Mouse (Mus musculus) splenic B cell, adult 2 months (primary cell): Measurements from ENCODE around the gene Rhbdf2.
A peak's percentile ranks its signal among the peaks of the same experiment; 100 is the strongest.
"Not testable (repeated sequence)": the region's sequence is repeated elsewhere in the genome, so short reads cannot be mapped to it uniquely, and the experiment has no call there.

Experiments
- DNase-seq: peaks from one replicate; pipeline ENCODE4 v3.0.0-alpha.2; 2011; ENCODE audit warnings: low read depth, low spot score
- H3K27me3 ChIP-seq: 2 replicates; pipeline ENCODE4 v1.6.1; 2012; ENCODE audit warnings: mild to moderate bottlenecking, low read length, moderate library complexity, mixed read lengths; ENCODE audit not compliant: control insufficient read depth, poor library complexity, insufficient read depth, severe bottlenecking
- H3K36me3 ChIP-seq: 2 replicates; pipeline ENCODE4 v1.6.1; 2012; ENCODE audit warnings: mild to moderate bottlenecking, low read length, moderate library complexity, mixed read lengths; ENCODE audit not compliant: control insufficient read depth, poor library complexity, insufficient read depth, severe bottlenecking

Rhbdf2 gene

GRCm38 (mm10) chr11:116621258-116621704 is 5.5 kb downstream of the Rhbdf2 start:
- no peak for DNase-seq
- Histone ChIP-seq H3K36me3 (no peaks in the 10 kb centered on the region), H3K27me3 (no peaks in the 10 kb centered on the region)

GRCm38 (mm10) chr11:116620559-116621253 is 6.1 kb downstream of the Rhbdf2 start:
- DNase-seq: no peak
- Histone ChIP-seq H3K36me3 (no peaks in the 10 kb centered on the region), H3K27me3 (no peaks in the 10 kb centered on the region)

- Histone ChIP-seq H3K27me3 (no peaks in the 10 kb centered on the region), H3K36me3 (no peaks in the 10 kb centered on the region)
- no peak for DNase-seq
Observed at GRCm38 (mm10) chr11:116620073-116620472, 6.7 kb downstream of the Rhbdf2 start.

- no peak for DNase-seq
- no peaks in the 10 kb centered on the region for H3K36me3 ChIP-seq
- no peaks in the 10 kb centered on the region for H3K27me3 ChIP-seq
Observed at GRCm38 (mm10) chr11:116619561-116619960, 7.3 kb downstream of the Rhbdf2 start.

GRCm38 (mm10) chr11:116619156-116619555 is 7.7 kb downstream of the Rhbdf2 start:
- H3K27me3 ChIP-seq: no peaks in the 10 kb centered on the region
- H3K36me3 ChIP-seq: no peaks in the 10 kb centered on the region
- no peak for DNase-seq

- H3K36me3 ChIP-seq: no peaks in the 10 kb centered on the region
- H3K27me3 ChIP-seq: no peaks in the 10 kb centered on the region
- no peak for DNase-seq
Observed at GRCm38 (mm10) chr11:116618666-116619065, 8.2 kb downstream of the Rhbdf2 start.

GRCm38 (mm10) chr11:116617641-116618040 is 9.2 kb downstream of the Rhbdf2 start:
- H3K27me3 ChIP-seq: no peaks in the 10 kb centered on the region
- no peak for DNase-seq
- H3K36me3 ChIP-seq: peaks cover 2% of the 10 kb centered on the region; the same call in 1 of the 2 replicates

- no peaks in the 10 kb centered on the region for H3K27me3 ChIP-seq
- peak; percentile 59 for DNase-seq
Observed at GRCm38 (mm10) chr11:116616438-116617118, 10.2 kb downstream of the Rhbdf2 start.

GRCm38 (mm10) chr11:116615735-116616437 is 10.9 kb downstream of the Rhbdf2 start:
- H3K36me3 ChIP-seq: peaks cover 2% of the 10 kb centered on the region; the same call in 1 of the 2 replicates
- no peaks in the 10 kb centered on the region for H3K27me3 ChIP-seq
- peak; percentile 81 for DNase-seq

More at GRCm38 (mm10) chr11:116616438-116617118, 10.2 kb downstream of the Rhbdf2 start:
- peaks cover 2% of the 10 kb centered on the region; the same call in 1 of the 2 replicates for H3K36me3 ChIP-seq

GRCm38 (mm10) chr11:116613234-116613633 is 13.6 kb downstream of the Rhbdf2 start:
- no peak for DNase-seq
- Histone ChIP-seq H3K36me3 (peaks cover 4% of the 10 kb centered on the region; the same call in 1 of the 2 replicates), H3K27me3 (no peaks in the 10 kb centered on the region)

- no peak for DNase-seq
- Histone ChIP-seq H3K27me3 (no peaks in the 10 kb centered on the region), H3K36me3 (peaks cover 4% of the 10 kb centered on the region; the same call in 1 of the 2 replicates)
Observed at GRCm38 (mm10) chr11:116612554-116612953, 14.3 kb downstream of the Rhbdf2 start.

- peak; percentile 61 for DNase-seq
- H3K27me3 ChIP-seq: no peaks in the 10 kb centered on the region
Observed at GRCm38 (mm10) chr11:116611883-116612282, 14.9 kb downstream of the Rhbdf2 start.

GRCm38 (mm10) chr11:116611168-116611567 is 15.7 kb downstream of the Rhbdf2 start:
- peak; percentile 78 for DNase-seq
- not testable (repeated sequence) for H3K27me3 ChIP-seq, H3K36me3 ChIP-seq

More at GRCm38 (mm10) chr11:116611883-116612282, 14.9 kb downstream of the Rhbdf2 start:
- peaks cover 4% of the 10 kb centered on the region; the same call in 1 of the 2 replicates for H3K36me3 ChIP-seq

GRCm38 (mm10) chr11:116609965-116610630 is 16.7 kb downstream of the Rhbdf2 start:
- H3K27me3 ChIP-seq: no peaks in the 10 kb centered on the region
- no peak for DNase-seq
- H3K36me3 ChIP-seq: peaks cover 9% of the 10 kb centered on the region; the same call in 1 of the 2 replicates
